Mouse (Mus musculus) intestine, embryonic 16.5 days (tissue): ENCODE measurements around the gene Gm11634. TPM values are rescaled to one million over a fixed set of nuclear protein-coding genes. Genes with fewer than 3 reads are reported as not detected.

Source experiments
- ATAC-seq: fragments of 200-750 bp; cut with Nextera tagmentation; 2 replicates; pipeline ENCODE4 v1.8.0; 2017; ENCODE audit warnings: moderate TSS enrichment, moderate library complexity
- H3K27ac ChIP-seq: fragments of 300-500 bp; sonication (generic); 2 replicates; pipeline ENCODE4 v1.5.1; 2014; ENCODE audit warnings: mild to moderate bottlenecking, low read length
- H3K27me3 ChIP-seq: fragments of 300-500 bp; sonication (generic); replicated peaks from 2 replicates; pipeline ENCODE4 v1.6.1; 2014; ENCODE audit warnings: low read length, control low read depth, mixed read lengths; ENCODE audit not compliant: control insufficient read depth, insufficient read depth
- H3K36me3 ChIP-seq: fragments of 300-500 bp; sonication (generic); 2 replicates; pipeline ENCODE4 v1.6.1; 2014; ENCODE audit warnings: low read length, control low read depth; ENCODE audit not compliant: control insufficient read depth, insufficient read depth
- H3K4me1 ChIP-seq: fragments of 300-500 bp; sonication (generic); 2 replicates; pipeline ENCODE4 v1.6.1; 2014; ENCODE audit warnings: low read length, control low read depth, mixed read lengths; ENCODE audit not compliant: control insufficient read depth, insufficient read depth
- H3K4me2 ChIP-seq: fragments of 300-500 bp; sonication (generic); 2 replicates; pipeline ENCODE4 v1.6.1; 2014; ENCODE audit warnings: low read depth, low read length, control low read depth
- H3K4me3 ChIP-seq: fragments of 300-500 bp; sonication (generic); 2 replicates; pipeline ENCODE4 v1.5.1; 2014; ENCODE audit warnings: mild to moderate bottlenecking, low read length
- H3K9ac ChIP-seq: fragments of 300-500 bp; sonication (generic); 2 replicates; pipeline ENCODE4 v1.6.1; 2014; ENCODE audit warnings: low read depth, low read length
- H3K9me3 ChIP-seq: fragments of 300-500 bp; sonication (generic); 2 replicates; pipeline ENCODE4 v1.6.1; 2016; ENCODE audit warnings: low read length, control low read depth; ENCODE audit not compliant: control insufficient read depth
- WGBS: fragments of 180-500 bp; shearing (Covaris S2); extraction: QIAGEN DNeasy Blood & Tissue Kit; methylation state at CpG from one replicate; pipeline ENCODE4 v1.1.7; 2014; 5-methylcytosine and 5-hydroxymethylcytosine counted together
- polyA plus RNA-seq: library from polyadenylated mRNA; unstranded; fragments of >200 nt; fragmentation: Nextera tagmentation; extraction: Ambion mirVana; gene quantifications from 2 replicates; pipeline ENCODE4 v1.2.1, GENCODE M21; 2015

The Gm11634 gene
- polyA plus RNA-seq, 1 experiment from 2014 or later, result not detected

DNA sequence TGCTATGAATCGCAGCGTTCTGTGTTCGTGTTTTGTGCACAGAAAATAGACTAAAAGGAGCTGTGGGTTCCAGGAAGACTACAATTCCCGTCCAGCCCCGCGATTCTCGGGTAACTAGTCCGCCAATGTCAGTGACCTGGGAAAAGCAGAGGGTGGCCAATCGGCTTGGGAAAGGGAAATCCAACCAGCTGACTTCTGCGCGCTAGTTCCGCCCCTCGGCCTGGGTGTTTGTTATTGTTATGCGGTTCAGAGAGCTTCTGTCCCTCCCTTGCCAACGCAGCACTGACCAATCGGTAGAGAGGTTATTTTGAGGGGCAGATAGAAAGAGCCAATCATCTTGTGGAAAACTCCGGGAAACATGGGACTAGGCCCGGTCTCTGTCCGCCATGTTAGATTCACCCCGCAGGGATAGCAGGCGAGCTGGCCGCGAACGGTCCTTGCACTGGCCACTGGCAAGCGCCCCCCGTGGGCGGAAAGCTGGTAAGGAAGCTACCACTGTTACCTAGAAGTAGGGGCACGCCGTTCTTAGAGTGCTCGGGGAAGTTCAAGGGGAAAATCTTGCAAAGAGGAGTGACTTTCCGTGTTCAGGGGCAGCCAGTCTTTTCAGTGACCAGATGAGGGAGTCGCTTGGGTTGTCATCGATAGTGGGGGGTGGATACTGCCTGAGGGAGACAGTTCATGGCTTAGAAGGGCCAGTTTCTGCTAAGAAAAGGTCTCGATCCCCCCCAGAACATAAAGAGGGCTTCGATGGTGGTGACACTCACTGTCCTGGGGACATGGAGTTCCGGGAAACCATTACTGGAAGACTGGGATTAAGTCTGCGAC lies 46.4 kb downstream of the Gm11634 start:
- ATAC-seq, result peak; percentile 96
- under 1% methylated on average over 37 of the region's 37 CpGs for WGBS

DNA sequence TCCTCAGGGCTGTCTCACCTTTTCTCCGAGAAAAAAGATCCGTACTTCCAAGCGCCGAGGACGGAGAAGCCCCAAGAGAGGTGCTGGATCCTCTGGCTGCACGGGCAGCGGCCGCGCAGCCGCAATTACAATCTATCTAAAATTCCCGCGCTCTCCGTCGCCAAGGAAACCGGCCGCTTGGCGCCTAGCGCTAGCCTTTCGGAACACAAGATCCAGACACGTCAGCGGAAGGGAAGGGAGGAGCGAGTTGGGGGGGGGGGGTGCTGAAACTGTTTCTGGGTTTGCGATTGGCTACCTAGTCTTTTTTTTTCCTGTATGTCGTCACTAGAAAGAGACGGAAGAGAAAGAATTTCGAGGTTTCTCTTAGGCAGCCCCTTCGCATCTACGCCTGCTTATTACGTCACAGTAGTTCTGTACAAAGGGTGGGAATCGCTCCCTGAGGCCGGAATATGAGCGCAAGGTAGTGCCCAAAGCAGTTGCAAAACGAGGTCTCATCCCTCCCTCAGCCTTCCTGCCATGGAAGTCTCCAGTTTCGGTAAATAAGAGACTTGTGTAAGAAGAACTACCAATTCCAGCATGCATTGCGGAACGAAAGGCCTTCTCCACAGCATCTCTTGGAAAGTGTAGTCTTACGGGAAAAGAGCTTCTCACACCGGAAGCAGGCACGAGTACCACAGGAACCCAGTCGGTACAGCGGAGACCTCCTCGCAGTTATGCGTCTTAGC lies 47.1 kb downstream of the Gm11634 start, which contains the start of the genes Brca1 and Nbr1:
Brca1 (minus strand) TSS at position 205 of the 725 bp plus-strand sequence.
Nbr1 (plus strand) TSS at position 399 of the 725 bp plus-strand sequence.
- Histone ChIP-seq H3K4me3 (peak within 1 kb of the TSS; percentile 77), H3K27ac (peak within 1 kb of the TSS; percentile 97), H3K4me1 (peaks cover 18% of the 10 kb centered on the region), H3K4me2 (peak within 1 kb of the TSS; percentile 77), H3K27me3 (no peaks in the 10 kb centered on the region), H3K36me3 (no peaks in the 10 kb centered on the region), H3K9me3 (no peaks in the 10 kb centered on the region), H3K9ac (peak within 1 kb of the TSS; percentile 88)
- WGBS, result under 1% methylated on average over 43 of the region's 43 CpGs
- peak; percentile 87 for ATAC-seq

More for the DNA sequence above, 46.4 kb downstream of the Gm11634 start:
- peak overlapping the region; percentile 97 for H3K27ac ChIP-seq
- peak overlapping the region; percentile 88 for H3K9ac ChIP-seq
- peak overlapping the region; percentile 77 for H3K4me2 ChIP-seq
- H3K4me1 ChIP-seq, result peaks cover 18% of the 10 kb centered on the region
- no peaks in the 10 kb centered on the region for H3K36me3 ChIP-seq
- peak overlapping the region; percentile 77 for H3K4me3 ChIP-seq
- H3K27me3 ChIP-seq, result no peaks in the 10 kb centered on the region
- H3K9me3 ChIP-seq, result no peaks in the 10 kb centered on the region

DNA sequence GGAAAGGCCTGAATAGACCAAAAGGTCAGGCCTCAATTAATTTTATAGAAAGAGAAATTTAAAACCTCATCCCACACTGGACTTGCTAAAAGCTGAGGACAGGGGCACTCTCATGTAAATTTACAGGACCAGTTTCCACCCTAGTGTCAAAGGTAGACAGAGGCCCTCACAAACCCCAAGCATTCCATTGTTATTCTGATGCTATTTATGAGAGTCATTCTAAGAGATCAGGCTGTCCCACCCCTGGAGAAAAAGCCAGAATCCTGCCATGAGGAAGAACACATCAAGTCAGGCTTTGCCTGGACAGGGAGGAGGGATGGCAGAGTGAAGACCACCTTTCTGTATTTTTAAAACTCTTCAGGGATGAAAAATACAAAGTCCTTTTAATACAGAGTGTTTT lies 50.5 kb downstream of the Gm11634 start:
- Histone ChIP-seq H3K4me1 (peaks cover 10% of the 10 kb centered on the region), H3K27me3 (no peaks in the 10 kb centered on the region), H3K4me3 (no peak overlapping the region), H3K27ac (no peak overlapping the region), H3K9me3 (no peaks in the 10 kb centered on the region), H3K9ac (no peak overlapping the region), H3K36me3 (no peaks in the 10 kb centered on the region), H3K4me2 (no peak overlapping the region)
- ATAC-seq, result no peak

DNA sequence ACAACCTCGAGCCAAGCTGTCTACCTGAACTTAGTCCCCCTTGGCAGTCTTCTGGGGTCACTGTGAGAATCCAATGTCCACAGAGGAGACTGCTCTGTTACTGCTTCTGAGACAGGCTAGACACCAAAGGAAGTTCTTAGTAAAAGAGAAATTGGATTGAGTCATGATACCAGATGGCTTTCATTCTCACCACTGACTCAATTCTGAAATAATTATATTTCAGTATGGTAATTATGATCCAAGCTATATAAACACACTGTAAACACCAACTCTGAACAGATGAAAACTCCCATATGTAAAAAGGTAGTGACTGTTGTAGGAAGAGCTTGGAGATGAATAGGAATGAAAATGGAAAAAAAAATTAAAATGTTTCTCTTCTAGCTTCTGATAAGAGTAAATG lies 54.9 kb downstream of the Gm11634 start:
- Histone ChIP-seq H3K27me3 (no peaks in the 10 kb centered on the region), H3K9me3 (no peaks in the 10 kb centered on the region), H3K36me3 (no peaks in the 10 kb centered on the region), H3K4me1 (no peaks in the 10 kb centered on the region), H3K9ac (no peak overlapping the region), H3K4me2 (no peak overlapping the region), H3K27ac (no peak overlapping the region), H3K4me3 (no peak overlapping the region)
- 95% methylated on average over 1 of the region's 1 CpGs for WGBS
- no peak for ATAC-seq

Other genes starting within 250 kb of the Gm11634 start
- 1.2 and 1.9 TPM in 2 replicates for gene G6pc, start 231.7 kb downstream of the Gm11634 start, polyA plus RNA-seq
- 53.6 and 64.0 TPM in 2 replicates for gene Aarsd1, start 181.6 kb downstream of the Gm11634 start, polyA plus RNA-seq
- gene Gm27029, start 174.5 kb downstream of the Gm11634 start, polyA plus RNA-seq, result 7.2 and 10.1 TPM in 2 replicates
- gene Rundc1, start 174.2 kb downstream of the Gm11634 start, polyA plus RNA-seq, result 16.6 and 19.1 TPM in 2 replicates
- 11.1 and 12.4 TPM in 2 replicates for gene Ptges3l, start 173.9 kb downstream of the Gm11634 start, polyA plus RNA-seq
- gene Rpl27, start 157.0 kb downstream of the Gm11634 start, polyA plus RNA-seq, result 251 and 288 TPM in 2 replicates
- 29.7 and 31.1 TPM in 2 replicates for gene Ifi35, start 150.8 kb downstream of the Gm11634 start, polyA plus RNA-seq
- gene Rnd2, start 134.3 kb downstream of the Gm11634 start, polyA plus RNA-seq, result 21.0 and 22.1 TPM in 2 replicates
- 69.9 and 88.2 TPM in 2 replicates for gene Vat1, start 133.0 kb downstream of the Gm11634 start, polyA plus RNA-seq
- 6.0 and 6.8 TPM in 2 replicates for gene Brca1, start 47.3 kb downstream of the Gm11634 start, polyA plus RNA-seq
- gene Nbr1, start 47.1 kb downstream of the Gm11634 start, polyA plus RNA-seq, result 56.2 and 65.5 TPM in 2 replicates
- 38.6 and 49.4 TPM in 2 replicates for gene Tmem106a, start 17.0 kb downstream of the Gm11634 start, polyA plus RNA-seq
- gene Rdm1, start 27.9 kb upstream of the Gm11634 start, polyA plus RNA-seq, result 36.3 and 41.7 TPM in 2 replicates
- 6.6 and 6.9 TPM in 2 replicates for gene Arl4d, start 66.3 kb upstream of the Gm11634 start, polyA plus RNA-seq
- 21.4 and 23.0 TPM in 2 replicates for gene Dhx8, start 133.7 kb upstream of the Gm11634 start, polyA plus RNA-seq
- gene Etv4, start 186.1 kb upstream of the Gm11634 start, polyA plus RNA-seq, result 3.8 and 4.8 TPM in 2 replicates